Mouse (Mus musculus): ENCODE results near the gene Arhgef11. TPM values are rescaled to one million over a fixed set of nuclear protein-coding genes. Genes with fewer than 3 reads are reported as not detected.
A peak's percentile ranks its signal among the peaks of the same experiment; 100 is the strongest.

The Arhgef11 gene
- polyA plus RNA-seq, 1 experiment from 2014 or later: 11.0 TPM

DNA sequence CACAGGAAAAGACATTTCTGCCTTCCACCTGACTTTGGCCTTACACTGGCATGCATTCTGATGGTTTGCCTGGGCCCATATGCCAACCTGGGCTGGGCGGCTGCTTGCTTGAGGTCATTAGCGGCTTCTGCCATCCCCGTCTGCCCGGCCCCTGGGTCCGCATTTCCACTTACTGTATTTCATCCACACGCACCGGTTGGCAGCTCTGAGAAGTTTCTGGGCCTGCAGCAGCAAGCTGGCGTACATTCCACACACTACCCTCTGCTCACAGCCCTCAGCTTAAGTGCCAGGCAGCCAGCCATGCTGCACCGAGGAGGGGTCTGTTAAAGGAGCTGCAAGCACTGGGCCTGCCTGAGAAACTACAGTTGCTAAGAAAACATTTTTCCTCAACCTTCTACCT is 13.5 kb downstream of the Arhgef11 start:
- no peaks in the 10 kb centered on the region for H3K9me3 ChIP-seq (replicated peaks; ENCODE audit: low read length)
- 52% methylated on average over 9 of the region's 9 CpGs for WGBS
- H3K9ac ChIP-seq (ENCODE audit: low read depth, low read length): no peak overlapping the region
- DNase-seq (ENCODE audit: low spot score) (peak; percentile 63), ATAC-seq (replicated peaks; ENCODE audit: low FRiP score, low read depth) (no peak; the same call in 1 of the 2 replicates)
- no peak overlapping the region for H3K4me3 ChIP-seq (replicated peaks; ENCODE audit: low read depth, low read length)
- H3K27ac ChIP-seq: 0 out of 2 replicates have a peak overlapping the region, but pooled peaks have one; percentile 68
- H3K27me3 ChIP-seq (ENCODE audit: insufficient read depth, low read length): no peaks in the 10 kb centered on the region
- TF ChIP-seq CTCF (IDR thresholded peaks at IDR 0.05; ENCODE audit: low read depth): no peak
- H3K4me2 ChIP-seq (ENCODE audit: low read length): no peak overlapping the region
- no peaks in the 10 kb centered on the region for H3K36me3 ChIP-seq (ENCODE audit: insufficient read depth, low read length)
- H3K4me1 ChIP-seq (replicated peaks; ENCODE audit: insufficient read depth, low read length): 0 out of 2 replicates have a peak, but pooled peaks cover 3% of the 10 kb centered on the region

DNA sequence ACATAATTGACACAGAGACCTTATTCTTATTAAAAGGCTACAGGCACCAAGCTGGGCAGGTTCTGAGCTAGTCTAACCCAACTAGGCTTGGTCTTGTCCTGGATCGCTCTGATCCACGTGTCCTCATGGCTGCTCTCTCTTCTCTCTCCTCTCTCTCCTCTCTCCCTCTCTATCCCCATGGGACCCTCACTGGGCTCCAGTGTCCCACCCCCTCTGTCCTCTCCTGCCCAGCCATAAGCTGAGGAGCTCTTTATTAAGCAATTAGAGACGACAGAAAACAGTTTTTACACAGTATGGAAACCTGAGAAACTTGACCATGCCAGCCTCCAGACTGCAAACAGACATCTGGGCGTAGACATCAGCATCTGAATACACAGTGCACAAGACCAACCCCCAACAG is 14.0 kb downstream of the Arhgef11 start:
- WGBS: 48% methylated on average over 4 of the region's 4 CpGs
- no peak for ATAC-seq (replicated peaks; ENCODE audit: low FRiP score, low read depth)

DNA sequence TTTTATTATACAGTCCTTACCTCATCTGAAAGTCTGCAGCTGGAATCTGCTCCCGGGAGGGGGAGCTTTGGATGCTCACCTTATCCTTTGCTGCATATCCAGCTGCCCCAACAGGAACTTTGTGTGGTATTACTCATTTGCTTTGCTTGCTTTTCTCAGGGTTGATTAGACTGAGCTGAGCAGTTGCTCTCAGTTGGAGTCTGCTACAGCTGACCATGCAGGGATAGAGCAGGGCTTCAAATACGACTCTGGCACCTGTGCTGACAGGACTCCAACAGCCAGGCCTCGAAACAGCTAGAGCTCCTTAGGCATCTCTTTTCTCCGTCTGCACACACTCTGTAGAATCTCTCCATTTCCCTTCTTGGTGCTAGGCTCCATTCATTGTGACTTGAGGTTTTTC is 18.2 kb downstream of the Arhgef11 start:
- no peak overlapping the region for H3K27ac ChIP-seq
- no peak overlapping the region for H3K4me3 ChIP-seq (replicated peaks; ENCODE audit: low read depth, low read length)
- H3K27me3 ChIP-seq (ENCODE audit: insufficient read depth, low read length): no peaks in the 10 kb centered on the region
- no peak overlapping the region for H3K4me2 ChIP-seq (ENCODE audit: low read length)
- no peak for TF ChIP-seq CTCF (IDR thresholded peaks at IDR 0.05; ENCODE audit: low read depth)
- WGBS: 70% methylated on average over 4 of the region's 4 CpGs
- DNase-seq (ENCODE audit: low spot score) (no peak), ATAC-seq (replicated peaks; ENCODE audit: low FRiP score, low read depth) (no peak)
- 0 out of 2 replicates have a peak, but pooled peaks cover 3% of the 10 kb centered on the region for H3K4me1 ChIP-seq (replicated peaks; ENCODE audit: insufficient read depth, low read length)
- no peaks in the 10 kb centered on the region for H3K9me3 ChIP-seq (replicated peaks; ENCODE audit: low read length)
- no peak overlapping the region for H3K9ac ChIP-seq (ENCODE audit: low read depth, low read length)
- H3K36me3 ChIP-seq (ENCODE audit: insufficient read depth, low read length): no peaks in the 10 kb centered on the region

More for the DNA sequence above, 14.0 kb downstream of the Arhgef11 start:
- Histone ChIP-seq H3K4me2 (ENCODE audit: low read length) (no peak overlapping the region), H3K36me3 (ENCODE audit: insufficient read depth, low read length) (no peaks in the 10 kb centered on the region), H3K9me3 (replicated peaks; ENCODE audit: low read length) (no peaks in the 10 kb centered on the region), H3K4me3 (replicated peaks; ENCODE audit: low read depth, low read length) (no peak overlapping the region), H3K27ac (peak overlapping the region; percentile 68), H3K9ac (ENCODE audit: low read depth, low read length) (no peak overlapping the region), H3K27me3 (ENCODE audit: insufficient read depth, low read length) (no peaks in the 10 kb centered on the region), H3K4me1 (replicated peaks; ENCODE audit: insufficient read depth, low read length) (0 out of 2 replicates have a peak, but pooled peaks cover 3% of the 10 kb centered on the region)
- no peak for TF ChIP-seq CTCF (IDR thresholded peaks at IDR 0.05; ENCODE audit: low read depth)
- DNase-seq (ENCODE audit: low spot score): no peak

DNA sequence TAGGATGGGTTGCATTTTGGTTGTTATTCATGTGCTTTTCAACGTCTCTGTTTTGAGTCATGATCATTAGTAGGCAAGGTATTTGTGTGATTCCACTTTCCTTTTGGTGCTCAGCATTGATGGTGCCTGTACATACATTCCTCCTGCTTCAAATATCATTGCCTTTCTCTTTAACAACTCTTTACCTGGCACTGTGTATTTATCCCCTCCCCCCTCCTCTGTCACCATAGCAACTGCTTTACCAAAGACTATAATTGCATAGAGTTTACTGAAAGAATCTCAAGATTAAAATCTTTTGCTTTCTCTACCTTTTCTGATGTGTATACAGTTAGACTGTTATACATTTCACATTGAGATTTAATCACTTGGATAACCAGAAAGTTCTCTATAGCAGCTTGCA is 26.1 kb downstream of the Arhgef11 start:
- WGBS: 81% methylated on average over 1 of the region's 1 CpGs

DNA sequence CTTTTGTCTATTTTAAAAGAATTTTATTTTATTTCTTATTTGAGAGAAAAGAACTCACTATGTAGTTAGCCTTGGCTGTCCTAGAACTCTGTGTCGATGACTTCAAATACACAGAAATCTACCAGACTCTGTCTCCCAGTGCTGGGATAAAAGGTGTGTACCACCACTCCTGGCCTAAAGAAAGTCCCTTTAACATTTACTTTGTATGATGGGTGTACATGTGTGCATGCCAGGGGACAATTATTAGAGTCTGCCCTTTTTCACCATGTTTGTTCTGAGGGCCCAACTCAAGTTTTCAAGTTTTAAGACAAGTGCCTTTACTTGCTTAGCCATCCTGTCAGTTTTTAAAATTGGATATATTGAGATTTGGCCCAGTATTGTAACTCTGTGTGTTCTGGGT is 28.8 kb downstream of the Arhgef11 start:
- Histone ChIP-seq H3K9me3 (replicated peaks; ENCODE audit: low read length) (no peaks in the 10 kb centered on the region), H3K4me1 (replicated peaks; ENCODE audit: insufficient read depth, low read length) (no peaks in the 10 kb centered on the region), H3K4me2 (ENCODE audit: low read length) (no peak overlapping the region), H3K4me3 (replicated peaks; ENCODE audit: low read depth, low read length) (no peak overlapping the region), H3K9ac (ENCODE audit: low read depth, low read length) (no peak overlapping the region), H3K27me3 (ENCODE audit: insufficient read depth, low read length) (no peaks in the 10 kb centered on the region), H3K36me3 (ENCODE audit: insufficient read depth, low read length) (no peaks in the 10 kb centered on the region), H3K27ac (no peak overlapping the region)
- TF ChIP-seq CTCF (IDR thresholded peaks at IDR 0.05; ENCODE audit: low read depth): no peak
- DNase-seq (ENCODE audit: low spot score): no peak
- WGBS: 97% methylated on average over 1 of the region's 1 CpGs
- no peak for ATAC-seq (replicated peaks; ENCODE audit: low FRiP score, low read depth)

More for the DNA sequence above, 26.1 kb downstream of the Arhgef11 start:
- no peak overlapping the region for H3K4me2 ChIP-seq (ENCODE audit: low read length)
- DNase-seq (ENCODE audit: low spot score) (no peak), ATAC-seq (replicated peaks; ENCODE audit: low FRiP score, low read depth) (no peak)
- H3K9ac ChIP-seq (ENCODE audit: low read depth, low read length): no peak overlapping the region
- no peaks in the 10 kb centered on the region for H3K27me3 ChIP-seq (ENCODE audit: insufficient read depth, low read length)
- no peak overlapping the region for H3K27ac ChIP-seq
- H3K4me3 ChIP-seq (replicated peaks; ENCODE audit: low read depth, low read length): no peak overlapping the region
- H3K9me3 ChIP-seq (replicated peaks; ENCODE audit: low read length): no peaks in the 10 kb centered on the region
- no peaks in the 10 kb centered on the region for H3K36me3 ChIP-seq (ENCODE audit: insufficient read depth, low read length)
- H3K4me1 ChIP-seq (replicated peaks; ENCODE audit: insufficient read depth, low read length): no peaks in the 10 kb centered on the region
- no peak for TF ChIP-seq CTCF (IDR thresholded peaks at IDR 0.05; ENCODE audit: low read depth)

DNA sequence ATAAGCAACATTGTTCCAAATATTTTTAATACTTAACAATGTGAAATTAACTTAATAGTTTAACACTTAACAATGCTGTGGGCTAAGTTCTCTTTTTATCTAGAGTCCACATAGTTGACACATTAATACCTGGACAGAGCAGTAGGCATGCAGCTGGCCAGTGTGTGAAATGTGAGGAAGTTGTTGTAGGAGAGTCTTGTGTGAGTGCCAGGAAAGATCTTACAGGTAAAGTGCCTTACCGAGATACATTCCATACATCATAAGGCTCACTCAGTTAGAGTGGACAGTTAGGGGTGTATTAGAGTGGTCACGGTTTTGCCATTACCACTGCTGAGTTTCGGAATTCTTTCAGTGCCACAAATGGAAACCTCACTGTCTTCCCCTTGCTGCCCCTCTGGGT is 31.7 kb downstream of the Arhgef11 start:
- TF ChIP-seq CTCF (IDR thresholded peaks at IDR 0.05; ENCODE audit: low read depth): no peak

DNA sequence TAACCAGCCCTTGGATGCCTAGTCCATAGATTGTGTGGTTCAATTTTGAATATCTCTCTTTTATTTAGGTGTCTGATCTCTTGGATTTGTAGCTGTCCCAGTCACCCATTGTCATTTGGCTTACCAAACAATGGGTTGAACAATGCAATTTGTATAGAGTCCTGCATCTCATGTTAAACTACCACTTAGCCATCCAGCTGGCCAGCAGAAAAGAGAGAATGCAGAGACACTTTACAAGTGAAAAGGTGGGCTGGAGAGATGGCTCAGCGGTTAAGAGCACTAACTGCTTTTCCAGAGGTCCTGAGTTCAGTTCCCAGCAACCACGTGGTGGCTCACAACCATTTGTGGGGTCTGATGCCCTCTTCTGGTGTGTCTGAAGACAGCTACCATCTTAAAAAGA is 41.0 kb downstream of the Arhgef11 start:
- DNase-seq (ENCODE audit: low spot score) (no peak), ATAC-seq (replicated peaks; ENCODE audit: low FRiP score, low read depth) (no peak)
- no peaks in the 10 kb centered on the region for H3K27me3 ChIP-seq (ENCODE audit: insufficient read depth, low read length)
- no peaks in the 10 kb centered on the region for H3K36me3 ChIP-seq (ENCODE audit: insufficient read depth, low read length)
- H3K4me3 ChIP-seq (replicated peaks; ENCODE audit: low read depth, low read length): no peak overlapping the region
- H3K4me1 ChIP-seq (replicated peaks; ENCODE audit: insufficient read depth, low read length): peaks cover 3% of the 10 kb centered on the region; the same call in 1 of the 2 replicates
- no peak overlapping the region for H3K4me2 ChIP-seq (ENCODE audit: low read length)
- no peak overlapping the region for H3K27ac ChIP-seq
- WGBS: 78% methylated on average over 2 of the region's 2 CpGs
- H3K9ac ChIP-seq (ENCODE audit: low read depth, low read length): no peak overlapping the region
- no peaks in the 10 kb centered on the region for H3K9me3 ChIP-seq (replicated peaks; ENCODE audit: low read length)
- no peak for TF ChIP-seq CTCF (IDR thresholded peaks at IDR 0.05; ENCODE audit: low read depth)

More for the DNA sequence above, 31.7 kb downstream of the Arhgef11 start:
- H3K4me3 ChIP-seq (replicated peaks; ENCODE audit: low read depth, low read length): no peak overlapping the region
- no peak for DNase-seq (ENCODE audit: low spot score)
- no peaks in the 10 kb centered on the region for H3K9me3 ChIP-seq (replicated peaks; ENCODE audit: low read length)
- no peak overlapping the region for H3K9ac ChIP-seq (ENCODE audit: low read depth, low read length)
- H3K4me1 ChIP-seq (replicated peaks; ENCODE audit: insufficient read depth, low read length): no peaks in the 10 kb centered on the region
- H3K36me3 ChIP-seq (ENCODE audit: insufficient read depth, low read length): no peaks in the 10 kb centered on the region
- WGBS: 90% methylated on average over 3 of the region's 3 CpGs
- no peaks in the 10 kb centered on the region for H3K27me3 ChIP-seq (ENCODE audit: insufficient read depth, low read length)
- H3K27ac ChIP-seq: no peak overlapping the region
- no peak for ATAC-seq (replicated peaks; ENCODE audit: low FRiP score, low read depth)
- no peak overlapping the region for H3K4me2 ChIP-seq (ENCODE audit: low read length)

Measured in kidney, postnatal 0 days (tissue).